Mouse (Mus musculus): Measurements from ENCODE around the gene Rasgef1a. TPM values are rescaled to one million over a fixed set of nuclear protein-coding genes. Genes with fewer than 3 reads are reported as not detected.
A peak's percentile ranks its signal among the peaks of the same experiment; 100 is the strongest.

The Rasgef1a gene
- total and polyA plus RNA-seq, 3 experiments: 0.18 to 0.37 (median 0.37) TPM

DNA sequence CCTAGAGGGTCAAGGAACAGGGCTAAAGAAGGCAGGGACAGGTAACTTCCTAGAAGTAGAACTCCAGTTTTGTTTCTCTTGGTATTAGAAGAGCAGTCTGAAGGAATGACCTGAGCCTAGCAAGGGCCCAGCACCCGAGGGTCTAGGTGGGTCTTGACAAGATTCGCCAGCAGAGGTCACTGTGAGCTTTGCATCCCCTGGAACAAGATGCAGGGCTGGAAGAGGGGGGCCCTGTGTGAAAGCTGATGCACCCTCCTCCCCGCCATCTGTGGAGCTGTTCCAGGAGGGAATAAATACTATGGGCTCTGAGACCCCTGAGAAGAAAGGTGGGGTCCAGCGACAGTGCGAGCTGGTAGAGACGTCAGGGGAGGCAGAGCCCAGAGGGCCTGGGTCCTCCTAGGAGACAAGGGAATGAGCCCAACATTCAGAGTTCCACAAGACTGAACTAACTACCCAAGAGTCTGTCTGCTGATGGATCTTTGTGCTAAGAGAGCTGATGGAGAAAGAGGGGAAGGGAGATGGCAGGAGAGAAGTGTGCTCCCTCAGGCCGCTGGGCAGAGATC lies 53.8 kb downstream of the Rasgef1a start:
- intact Hi-C loops (cut with DNase I): no loop called here
- Histone ChIP-seq H3K4me1 (ENCODE audit: control insufficient read depth, insufficient read depth, low read length) (no peaks in the 10 kb centered on the region), H3K27me3 (ENCODE audit: control insufficient read depth, insufficient read depth, low read length) (no peaks in the 10 kb centered on the region), H3K79me2 (replicated peaks; ENCODE audit: control insufficient read depth, insufficient read depth, low read length) (no peaks in the 10 kb centered on the region), H3K36me3 (ENCODE audit: control insufficient read depth, insufficient read depth, low read length) (no peaks in the 10 kb centered on the region), H3K9ac (ENCODE audit: low read depth, low read length) (no peak overlapping the region), H3K4me3 (no peak overlapping the region), H3K27ac (no peak overlapping the region)
- 21% methylated on average over 7 of the region's 7 CpGs for WGBS
- DNase-seq: peak; percentile 29 to 48
- TF ChIP-seq POLR2A (IDR thresholded peaks at IDR 0.05; ENCODE audit: insufficient read depth, low read depth, low read length) (no peak), EP300 (IDR thresholded peaks at IDR 0.05; ENCODE audit: insufficient read depth, low read depth, low read length) (no peak), CTCF (IDR thresholded peaks at IDR 0.05) (peak; percentile 62)

GRCm38 (mm10) chr6:118065837-118066198 lies 54.6 kb downstream of the Rasgef1a start:
- no peak for TF ChIP-seq POLR2A (IDR thresholded peaks at IDR 0.05; ENCODE audit: insufficient read depth, low read depth, low read length)
- no peak for TF ChIP-seq EP300 (IDR thresholded peaks at IDR 0.05; ENCODE audit: insufficient read depth, low read depth, low read length)
- no peak for TF ChIP-seq CTCF (IDR thresholded peaks at IDR 0.05)
- Histone ChIP-seq H3K27me3 (ENCODE audit: control insufficient read depth, insufficient read depth, low read length) (no peaks in the 10 kb centered on the region), H3K36me3 (ENCODE audit: control insufficient read depth, insufficient read depth, low read length) (no peaks in the 10 kb centered on the region), H3K4me1 (ENCODE audit: control insufficient read depth, insufficient read depth, low read length) (no peaks in the 10 kb centered on the region), H3K4me3 (peak overlapping the region; percentile 52), H3K27ac (no peak overlapping the region), H3K79me2 (replicated peaks; ENCODE audit: control insufficient read depth, insufficient read depth, low read length) (no peaks in the 10 kb centered on the region), H3K9ac (ENCODE audit: low read depth, low read length) (peak overlapping the region; percentile 68)
- intact Hi-C loops (cut with DNase I): no loop called here
- 2% methylated on average over 12 of the region's 12 CpGs for WGBS
- DNase-seq: no peak

GRCm38 (mm10) chr6:118066199-118067081 lies 55.2 kb downstream of the Rasgef1a start:
- H3K9ac ChIP-seq (ENCODE audit: low read depth, low read length): peak overlapping the region; percentile 68
- no peaks in the 10 kb centered on the region for H3K36me3 ChIP-seq (ENCODE audit: control insufficient read depth, insufficient read depth, low read length)
- no peaks in the 10 kb centered on the region for H3K4me1 ChIP-seq (ENCODE audit: control insufficient read depth, insufficient read depth, low read length)
- 2% methylated on average over 39 of the region's 40 CpGs for WGBS
- TF ChIP-seq POLR2A (IDR thresholded peaks at IDR 0.05; ENCODE audit: insufficient read depth, low read depth, low read length) (no peak), CTCF (IDR thresholded peaks at IDR 0.05) (no peak), EP300 (IDR thresholded peaks at IDR 0.05; ENCODE audit: insufficient read depth, low read depth, low read length) (no peak)
- H3K27ac ChIP-seq: no peak overlapping the region
- intact Hi-C loops (cut with DNase I): no loop called here
- no peaks in the 10 kb centered on the region for H3K79me2 ChIP-seq (replicated peaks; ENCODE audit: control insufficient read depth, insufficient read depth, low read length)
- DNase-seq: peak; percentile 53 to 60
- peak overlapping the region; percentile 52 for H3K4me3 ChIP-seq
- no peaks in the 10 kb centered on the region for H3K27me3 ChIP-seq (ENCODE audit: control insufficient read depth, insufficient read depth, low read length)

- intact Hi-C loops (cut with DNase I): no loop called here
- H3K4me1 ChIP-seq (ENCODE audit: control insufficient read depth, insufficient read depth, low read length): no peaks in the 10 kb centered on the region
- whole genome bisulfite sequencing: 80% methylated on average over 7 of the region's 7 CpGs
These were observed 56.5 kb downstream of the Rasgef1a start for GRCm38 (mm10) chr6:118067720-118068119.

GRCm38 (mm10) chr6:118070321-118071012 lies 59.2 kb downstream of the Rasgef1a start:
- Histone ChIP-seq H3K36me3 (ENCODE audit: control insufficient read depth, insufficient read depth, low read length) (no peaks in the 10 kb centered on the region), H3K9ac (ENCODE audit: low read depth, low read length) (no peak overlapping the region), H3K79me2 (replicated peaks; ENCODE audit: control insufficient read depth, insufficient read depth, low read length) (no peaks in the 10 kb centered on the region), H3K4me3 (no peak overlapping the region), H3K27ac (no peak overlapping the region), H3K27me3 (ENCODE audit: control insufficient read depth, insufficient read depth, low read length) (no peaks in the 10 kb centered on the region), H3K4me1 (ENCODE audit: control insufficient read depth, insufficient read depth, low read length) (no peaks in the 10 kb centered on the region)
- intact Hi-C loops (cut with DNase I): no loop called here
- 63% methylated on average over 5 of the region's 5 CpGs for WGBS
- TF ChIP-seq CTCF (IDR thresholded peaks at IDR 0.05) (no peak), EP300 (IDR thresholded peaks at IDR 0.05; ENCODE audit: insufficient read depth, low read depth, low read length) (no peak), POLR2A (IDR thresholded peaks at IDR 0.05; ENCODE audit: insufficient read depth, low read depth, low read length) (no peak)
- DNase-seq: no peak

More at GRCm38 (mm10) chr6:118067720-118068119, 56.5 kb downstream of the Rasgef1a start:
- Histone ChIP-seq H3K27me3 (ENCODE audit: control insufficient read depth, insufficient read depth, low read length) (no peaks in the 10 kb centered on the region), H3K79me2 (replicated peaks; ENCODE audit: control insufficient read depth, insufficient read depth, low read length) (no peaks in the 10 kb centered on the region), H3K9ac (ENCODE audit: low read depth, low read length) (no peak overlapping the region), H3K27ac (no peak overlapping the region), H3K4me3 (no peak overlapping the region), H3K36me3 (ENCODE audit: control insufficient read depth, insufficient read depth, low read length) (no peaks in the 10 kb centered on the region)
- DNase-seq: no peak
- 0 out of 2 replicates have a peak, but pooled peaks have one; percentile 7 for TF ChIP-seq CTCF (IDR thresholded peaks at IDR 0.05)
- TF ChIP-seq POLR2A (IDR thresholded peaks at IDR 0.05; ENCODE audit: insufficient read depth, low read depth, low read length): no peak
